Mouse (Mus musculus): ENCODE results near the gene Lrig1. TPM values are rescaled to one million over a fixed set of nuclear protein-coding genes. Genes with fewer than 3 reads are reported as not detected.

Gene Lrig1
- polyA plus RNA-seq, 1 experiment: 12.1 TPM

DNA sequence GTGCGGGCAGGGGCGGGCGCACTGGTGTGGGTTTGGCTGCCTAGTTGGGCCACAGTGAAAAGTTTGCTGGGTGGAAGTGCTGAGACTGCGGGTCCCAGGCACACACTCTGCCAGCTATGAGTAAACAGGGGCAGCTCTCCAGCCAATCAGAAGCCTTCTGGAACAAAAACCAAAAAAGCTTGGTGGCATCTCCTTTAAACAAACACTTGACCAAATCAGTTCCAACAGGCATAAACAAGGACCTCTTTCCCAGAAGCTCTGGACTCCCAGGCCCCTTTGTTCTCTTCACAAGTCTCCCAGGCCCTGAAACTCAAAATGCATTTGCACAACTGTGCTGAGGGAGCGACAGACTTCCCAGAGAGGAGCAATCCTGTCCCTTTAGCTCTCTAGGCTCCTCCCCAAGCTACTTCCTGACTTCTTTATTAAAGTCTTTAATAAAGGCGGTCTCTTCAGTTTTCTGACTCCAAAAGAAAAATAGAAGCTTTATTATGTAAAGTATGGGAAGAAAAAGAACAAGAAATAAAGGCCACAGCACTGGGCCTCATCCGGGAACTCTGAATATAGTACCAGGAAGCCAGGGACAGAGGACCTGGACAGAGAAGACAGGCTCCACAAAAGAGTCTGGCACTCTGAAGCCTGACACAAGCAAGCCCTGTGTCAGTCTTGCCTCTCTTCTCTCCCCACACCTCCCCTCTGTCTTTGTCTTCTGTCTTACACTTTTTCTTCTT, 68.7 kb downstream of the Lrig1 start:
- no peak for TF ChIP-seq POLR2A (IDR thresholded peaks at IDR 0.05; ENCODE audit: low read depth, low read length)
- TF ChIP-seq CTCF (conservative IDR thresholded peaks at IDR 0.05; ENCODE audit: insufficient read depth, insufficient read length, low read depth, low read length): no peak
- DNase-seq: no peak
- Histone ChIP-seq H3K4me3 (ENCODE audit: insufficient read depth, low read depth, low read length) (no peak overlapping the region), H3K36me3 (ENCODE audit: control insufficient read depth, insufficient read depth, low read length) (no peaks in the 10 kb centered on the region), H3K27me3 (replicated peaks; ENCODE audit: control insufficient read depth, insufficient read depth, low read length) (no peaks in the 10 kb centered on the region), H3K4me1 (ENCODE audit: control insufficient read depth, insufficient read depth, low read length) (no peaks in the 10 kb centered on the region), H3K27ac (ENCODE audit: insufficient read depth, low read depth, low read length) (no peak overlapping the region)
- WGBS: 73% methylated on average over 7 of the region's 7 CpGs

DNA sequence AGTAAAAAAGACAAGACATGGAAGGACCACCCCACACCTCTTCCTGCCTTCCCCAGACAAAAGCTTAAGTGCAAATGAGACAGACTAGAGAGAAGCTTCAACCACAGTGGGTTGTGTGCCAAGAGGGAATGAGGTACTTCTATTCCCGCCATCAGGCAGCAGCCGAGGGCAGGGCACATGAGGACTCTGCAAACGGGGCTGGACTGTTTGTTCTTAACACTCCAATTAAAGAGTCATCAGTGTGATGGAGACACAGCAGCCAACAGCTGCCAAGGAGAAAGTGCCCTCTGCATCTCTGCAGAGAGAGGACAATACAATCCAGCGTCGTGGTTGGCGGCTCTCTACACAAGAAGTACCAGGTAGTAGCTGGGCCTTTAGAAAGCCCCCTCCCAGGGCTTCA, 71.2 kb downstream of the Lrig1 start:
- Histone ChIP-seq H3K4me3 (ENCODE audit: insufficient read depth, low read depth, low read length) (no peak overlapping the region), H3K36me3 (ENCODE audit: control insufficient read depth, insufficient read depth, low read length) (no peaks in the 10 kb centered on the region), H3K27me3 (replicated peaks; ENCODE audit: control insufficient read depth, insufficient read depth, low read length) (no peaks in the 10 kb centered on the region), H3K27ac (ENCODE audit: insufficient read depth, low read depth, low read length) (no peak overlapping the region), H3K4me1 (ENCODE audit: control insufficient read depth, insufficient read depth, low read length) (no peaks in the 10 kb centered on the region)
- no peak for DNase-seq
- WGBS: 73% methylated on average over 6 of the region's 6 CpGs
- no peak for TF ChIP-seq POLR2A (IDR thresholded peaks at IDR 0.05; ENCODE audit: low read depth, low read length)
- TF ChIP-seq CTCF (conservative IDR thresholded peaks at IDR 0.05; ENCODE audit: insufficient read depth, insufficient read length, low read depth, low read length): no peak

GRCm38 (mm10) chr6:94627714-94628595, 72.0 kb downstream of the Lrig1 start:
- Histone ChIP-seq H3K27me3 (replicated peaks; ENCODE audit: control insufficient read depth, insufficient read depth, low read length) (no peaks in the 10 kb centered on the region), H3K36me3 (ENCODE audit: control insufficient read depth, insufficient read depth, low read length) (no peaks in the 10 kb centered on the region), H3K4me3 (ENCODE audit: insufficient read depth, low read depth, low read length) (no peak overlapping the region), H3K27ac (ENCODE audit: insufficient read depth, low read depth, low read length) (no peak overlapping the region), H3K4me1 (ENCODE audit: control insufficient read depth, insufficient read depth, low read length) (no peaks in the 10 kb centered on the region)
- DNase-seq: no peak
- TF ChIP-seq POLR2A (IDR thresholded peaks at IDR 0.05; ENCODE audit: low read depth, low read length) (no peak), CTCF (conservative IDR thresholded peaks at IDR 0.05; ENCODE audit: insufficient read depth, insufficient read length, low read depth, low read length) (no peak)
- 70% methylated on average over 15 of the region's 15 CpGs for WGBS

GRCm38 (mm10) chr6:94626807-94627206, 73.2 kb downstream of the Lrig1 start:
- no peak for DNase-seq
- Histone ChIP-seq H3K4me1 (ENCODE audit: control insufficient read depth, insufficient read depth, low read length) (no peaks in the 10 kb centered on the region), H3K27ac (ENCODE audit: insufficient read depth, low read depth, low read length) (no peak overlapping the region), H3K27me3 (replicated peaks; ENCODE audit: control insufficient read depth, insufficient read depth, low read length) (no peaks in the 10 kb centered on the region), H3K36me3 (ENCODE audit: control insufficient read depth, insufficient read depth, low read length) (no peaks in the 10 kb centered on the region), H3K4me3 (ENCODE audit: insufficient read depth, low read depth, low read length) (no peak overlapping the region)
- TF ChIP-seq CTCF (conservative IDR thresholded peaks at IDR 0.05; ENCODE audit: insufficient read depth, insufficient read length, low read depth, low read length) (no peak), POLR2A (IDR thresholded peaks at IDR 0.05; ENCODE audit: low read depth, low read length) (no peak)
- 70% methylated on average over 2 of the region's 2 CpGs for WGBS

DNA sequence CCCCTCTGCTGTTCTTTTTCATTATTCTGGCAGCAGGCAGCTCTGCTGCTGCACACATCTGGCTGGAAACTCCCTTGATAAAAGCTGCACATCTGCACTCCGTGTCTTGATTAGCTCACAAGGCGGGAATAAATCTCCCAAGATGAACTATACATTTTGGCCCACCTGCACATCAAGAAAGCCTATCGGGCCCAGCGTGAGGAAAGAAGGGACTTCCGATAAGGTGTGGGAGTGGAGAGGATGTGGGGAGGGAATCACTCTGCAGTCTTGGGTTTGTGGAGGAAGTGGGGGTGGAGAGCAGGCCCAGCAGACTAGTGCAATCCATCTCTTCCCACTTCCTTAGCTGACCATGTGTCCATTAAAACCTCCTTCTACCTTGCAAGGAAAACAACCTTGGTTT, 74.1 kb downstream of the Lrig1 start:
- WGBS: 82% methylated on average over 5 of the region's 5 CpGs
- Histone ChIP-seq H3K27me3 (replicated peaks; ENCODE audit: control insufficient read depth, insufficient read depth, low read length) (no peaks in the 10 kb centered on the region), H3K4me1 (ENCODE audit: control insufficient read depth, insufficient read depth, low read length) (no peaks in the 10 kb centered on the region), H3K36me3 (ENCODE audit: control insufficient read depth, insufficient read depth, low read length) (no peaks in the 10 kb centered on the region), H3K27ac (ENCODE audit: insufficient read depth, low read depth, low read length) (no peak overlapping the region), H3K4me3 (ENCODE audit: insufficient read depth, low read depth, low read length) (no peak overlapping the region)
- no peak for DNase-seq
- TF ChIP-seq CTCF (conservative IDR thresholded peaks at IDR 0.05; ENCODE audit: insufficient read depth, insufficient read length, low read depth, low read length) (no peak), POLR2A (IDR thresholded peaks at IDR 0.05; ENCODE audit: low read depth, low read length) (no peak)

DNA sequence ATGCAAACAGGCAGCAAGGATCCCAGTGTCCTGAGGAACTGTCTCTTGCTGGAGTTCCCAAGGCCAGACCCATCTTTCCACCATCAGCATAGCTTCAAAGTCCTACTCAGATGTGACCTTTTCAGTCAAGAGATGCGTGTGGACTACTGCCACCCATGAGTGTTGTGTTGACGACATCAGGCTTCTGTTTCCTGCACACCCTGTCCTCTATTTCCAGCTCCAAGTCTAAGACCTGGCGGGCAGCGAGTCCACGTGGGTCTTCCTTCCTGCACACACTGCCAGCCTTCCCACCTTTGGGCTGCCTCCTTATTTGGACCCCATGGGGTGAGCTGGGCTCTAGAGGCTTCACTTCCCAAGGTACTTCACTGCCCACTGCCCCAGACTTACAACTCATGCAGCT, 75.4 kb downstream of the Lrig1 start:
- WGBS: 88% methylated on average over 5 of the region's 5 CpGs
- H3K27ac ChIP-seq (ENCODE audit: insufficient read depth, low read depth, low read length): no peak overlapping the region
- H3K4me3 ChIP-seq (ENCODE audit: insufficient read depth, low read depth, low read length): no peak overlapping the region
- no peaks in the 10 kb centered on the region for H3K27me3 ChIP-seq (replicated peaks; ENCODE audit: control insufficient read depth, insufficient read depth, low read length)
- no peak for DNase-seq
- TF ChIP-seq POLR2A (IDR thresholded peaks at IDR 0.05; ENCODE audit: low read depth, low read length): no peak
- no peak for TF ChIP-seq CTCF (conservative IDR thresholded peaks at IDR 0.05; ENCODE audit: insufficient read depth, insufficient read length, low read depth, low read length)
- no peaks in the 10 kb centered on the region for H3K4me1 ChIP-seq (ENCODE audit: control insufficient read depth, insufficient read depth, low read length)
- H3K36me3 ChIP-seq (ENCODE audit: control insufficient read depth, insufficient read depth, low read length): no peaks in the 10 kb centered on the region

DNA sequence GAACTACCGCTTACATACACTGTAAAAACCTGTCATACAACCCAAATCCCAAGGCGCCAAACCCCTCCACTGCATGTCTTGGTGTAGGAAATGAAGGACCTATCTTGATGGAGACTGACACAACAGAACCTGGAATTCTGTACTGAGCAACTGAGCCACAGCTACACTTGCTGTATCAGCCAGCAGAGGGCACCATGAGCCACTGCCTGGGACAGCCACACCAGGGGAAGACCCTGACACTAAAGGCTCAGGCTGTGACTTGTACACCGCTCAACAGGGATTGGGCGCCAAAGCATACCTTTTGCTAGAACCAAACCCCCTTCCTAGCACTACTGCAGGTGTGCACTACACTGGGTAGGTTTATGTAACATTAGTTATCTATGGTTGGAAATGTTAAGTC, 77.0 kb downstream of the Lrig1 start:
- WGBS: 70% methylated on average over 4 of the region's 4 CpGs
- peak; percentile 69 for DNase-seq
- Histone ChIP-seq H3K36me3 (ENCODE audit: control insufficient read depth, insufficient read depth, low read length) (no peaks in the 10 kb centered on the region), H3K4me3 (ENCODE audit: insufficient read depth, low read depth, low read length) (no peak overlapping the region), H3K27me3 (replicated peaks; ENCODE audit: control insufficient read depth, insufficient read depth, low read length) (no peaks in the 10 kb centered on the region), H3K4me1 (ENCODE audit: control insufficient read depth, insufficient read depth, low read length) (no peaks in the 10 kb centered on the region), H3K27ac (ENCODE audit: insufficient read depth, low read depth, low read length) (no peak overlapping the region)
- TF ChIP-seq POLR2A (IDR thresholded peaks at IDR 0.05; ENCODE audit: low read depth, low read length) (no peak), CTCF (conservative IDR thresholded peaks at IDR 0.05; ENCODE audit: insufficient read depth, insufficient read length, low read depth, low read length) (peak; percentile 86)

Data from kidney, adult 2 months (tissue).